Mouse (Mus musculus): ENCODE measurements around the gene Slc1a5. TPM values are rescaled to one million over a fixed set of nuclear protein-coding genes. Genes with fewer than 3 reads are reported as not detected.

Gene Slc1a5
- 9.6 and 11.5 TPM in 2 replicates for polyA plus RNA-seq (2015; fragmentation: Nextera tagmentation; extraction: Ambion mirVana)

DNA sequence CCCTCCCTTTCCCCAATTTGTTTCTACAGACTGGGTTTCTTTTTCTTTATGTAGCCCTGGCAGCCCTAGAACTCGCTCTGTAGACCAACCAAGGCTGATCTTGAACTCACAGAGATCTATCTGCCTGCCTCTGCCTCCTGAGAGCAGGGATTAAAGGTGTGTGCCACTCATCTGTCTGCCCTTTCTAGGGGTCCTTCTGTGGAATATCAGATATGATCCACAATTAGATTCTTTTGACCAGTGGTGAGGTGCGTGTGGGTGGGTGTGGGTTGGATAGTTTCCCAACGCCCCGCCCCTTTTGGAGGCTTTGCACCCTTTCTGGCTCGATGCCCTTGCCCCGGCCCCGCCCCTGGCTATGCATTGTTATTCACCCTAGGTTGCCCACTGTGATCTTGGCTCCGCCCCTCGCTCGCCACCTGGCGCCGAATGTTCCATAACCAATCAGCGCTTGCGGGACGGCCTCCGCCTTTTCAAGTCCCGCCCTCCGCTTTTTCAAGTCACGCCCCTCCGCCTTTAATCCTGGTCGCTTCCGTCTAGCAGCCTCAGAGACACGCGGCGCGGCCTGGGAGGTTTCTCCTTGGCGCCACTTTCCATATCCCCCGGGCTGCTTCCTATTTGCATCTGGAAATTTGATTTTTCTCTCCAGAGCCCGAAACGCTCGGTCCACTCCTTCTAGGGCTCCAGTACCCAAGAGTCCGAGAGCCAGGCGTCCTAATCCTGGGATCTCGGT is at the start of gene Slc1a5:
TSS of gene Slc1a5 (plus strand) at position 516 of the 730 bp plus-strand sequence.
- WGBS, result 3% methylated on average over 34 of the region's 34 CpGs
- H3K9ac ChIP-seq (ENCODE audit: low read depth, low read length), result peak within 1 kb of the TSS; percentile 70
- H3K4me1 ChIP-seq (ENCODE audit: control insufficient read depth, insufficient read depth, low read depth, low read length), result peaks cover 17% of the 10 kb centered on the region
- no peaks in the 10 kb centered on the region for H3K36me3 ChIP-seq (ENCODE audit: control insufficient read depth, insufficient read depth, low read length)
- H3K4me2 ChIP-seq (ENCODE audit: low read length), result peak within 1 kb of the TSS; percentile 93
- H3K4me3 ChIP-seq (ENCODE audit: low read length), result peak within 1 kb of the TSS; percentile 59
- no peaks in the 10 kb centered on the region for H3K27me3 ChIP-seq (replicated peaks; ENCODE audit: control insufficient read depth, insufficient read depth, low read length)
- H3K9me3 ChIP-seq (ENCODE audit: control insufficient read depth, low read length), result no peaks in the 10 kb centered on the region
- no peak within 1 kb of the TSS for H3K27ac ChIP-seq (ENCODE audit: low read depth, low read length)
- peak; percentile 82 for ATAC-seq

DNA sequence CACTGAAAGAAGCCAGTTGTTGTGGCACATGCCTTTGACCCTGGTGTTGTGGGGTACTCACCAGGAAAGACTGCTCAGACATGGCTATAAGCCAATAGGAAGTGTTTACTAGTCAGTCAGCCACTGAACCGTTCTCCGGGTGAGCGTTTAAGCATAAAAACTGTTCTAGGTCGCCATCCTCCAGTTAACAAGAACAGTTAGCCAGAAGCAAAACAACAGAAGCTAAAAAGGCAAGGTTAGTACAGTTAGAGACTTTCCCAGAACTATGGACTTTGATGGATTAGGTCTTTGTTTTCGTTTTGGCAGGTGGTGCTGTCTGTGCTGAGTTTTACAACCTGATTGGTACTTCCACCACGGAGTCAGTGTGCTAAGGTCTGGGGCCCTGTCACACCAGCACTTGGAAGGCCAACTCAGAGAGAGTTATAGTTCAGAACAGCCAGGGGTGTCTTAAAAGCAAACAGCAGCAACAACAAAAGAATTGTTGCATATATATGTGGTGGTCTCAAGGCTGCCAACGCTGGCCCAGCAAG is 49.2 kb upstream of the Slc1a5 start:
- WGBS, result 57% methylated on average over 7 of the region's 7 CpGs

DNA sequence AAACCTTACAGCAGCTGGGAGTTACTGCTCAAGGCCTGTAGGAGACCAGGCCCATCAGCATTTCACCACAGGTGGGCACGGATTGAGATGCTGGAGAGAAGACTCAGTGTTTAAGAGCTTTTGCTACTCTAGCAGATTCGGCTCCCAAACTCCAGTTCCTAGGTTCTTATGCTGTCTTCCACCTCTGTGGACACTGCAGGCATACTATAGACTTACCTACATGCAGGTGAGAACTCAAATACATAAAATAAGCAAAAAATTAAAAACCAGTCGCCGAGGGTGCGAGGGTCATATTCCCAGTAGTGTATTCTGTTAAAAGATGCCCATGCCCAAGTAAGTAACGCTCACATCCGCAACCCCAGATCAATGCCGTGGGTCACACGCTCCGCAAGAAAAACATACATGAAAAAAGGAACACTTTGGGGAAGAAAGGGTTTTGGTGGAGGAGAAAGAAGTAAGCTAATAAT is 43.5 kb upstream of the Slc1a5 start:
- Histone ChIP-seq H3K9ac (ENCODE audit: low read depth, low read length) (peak overlapping the region; percentile 51), H3K4me2 (ENCODE audit: low read length) (peak overlapping the region; percentile 53), H3K4me3 (ENCODE audit: low read length) (peak overlapping the region; percentile 78), H3K9me3 (ENCODE audit: control insufficient read depth, low read length) (no peaks in the 10 kb centered on the region), H3K27me3 (replicated peaks; ENCODE audit: control insufficient read depth, insufficient read depth, low read length) (no peaks in the 10 kb centered on the region), H3K27ac (ENCODE audit: low read depth, low read length) (no peak overlapping the region), H3K36me3 (ENCODE audit: control insufficient read depth, insufficient read depth, low read length) (no peaks in the 10 kb centered on the region), H3K4me1 (ENCODE audit: control insufficient read depth, insufficient read depth, low read depth, low read length) (peaks cover 14% of the 10 kb centered on the region)
- peak; percentile 17 for ATAC-seq
- 41% methylated on average over 10 of the region's 10 CpGs for WGBS

More for the DNA sequence above, 49.2 kb upstream of the Slc1a5 start:
- no peak overlapping the region for H3K27ac ChIP-seq (ENCODE audit: low read depth, low read length)
- H3K27me3 ChIP-seq (replicated peaks; ENCODE audit: control insufficient read depth, insufficient read depth, low read length), result no peaks in the 10 kb centered on the region
- H3K9ac ChIP-seq (ENCODE audit: low read depth, low read length), result no peak overlapping the region
- H3K9me3 ChIP-seq (ENCODE audit: control insufficient read depth, low read length), result no peaks in the 10 kb centered on the region
- no peak overlapping the region for H3K4me3 ChIP-seq (ENCODE audit: low read length)
- ATAC-seq, result no peak
- no peak overlapping the region for H3K4me2 ChIP-seq (ENCODE audit: low read length)
- H3K36me3 ChIP-seq (ENCODE audit: control insufficient read depth, insufficient read depth, low read length), result no peaks in the 10 kb centered on the region
- peaks cover 4% of the 10 kb centered on the region; the same call in 1 of the 2 replicates for H3K4me1 ChIP-seq (ENCODE audit: control insufficient read depth, insufficient read depth, low read depth, low read length)

DNA sequence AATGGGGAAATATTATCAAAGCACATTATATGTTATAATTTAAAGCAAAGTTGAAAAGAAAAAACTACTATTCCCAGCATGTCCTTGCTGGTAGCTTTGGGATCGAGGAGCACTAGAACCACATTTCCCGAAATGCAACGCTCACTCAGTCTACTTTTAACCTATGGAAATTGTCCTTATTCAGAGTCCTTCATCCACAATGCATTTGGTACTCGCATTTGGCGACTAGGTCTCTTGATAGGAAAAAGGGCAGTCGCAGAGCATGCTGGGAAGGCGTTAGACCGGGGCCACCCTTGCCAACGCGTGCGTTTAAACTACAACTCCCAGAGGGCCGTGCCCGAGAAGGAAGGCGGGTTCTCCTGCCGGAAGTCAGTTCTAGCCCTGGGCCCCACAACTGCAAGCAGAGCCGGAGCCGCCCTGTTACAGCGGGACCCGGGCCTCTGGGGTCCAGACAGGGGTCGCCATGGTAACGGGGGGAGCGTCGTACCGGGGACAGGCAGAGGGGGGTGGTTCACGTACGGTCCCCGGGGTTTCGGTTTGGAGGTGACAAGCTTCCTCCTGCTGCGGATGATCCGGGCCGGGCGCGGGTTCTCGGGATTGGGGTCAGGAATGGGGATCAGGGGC is 43.0 kb upstream of the Slc1a5 start, which contains the start of gene Ap2s1:
TSS of gene Ap2s1 (plus strand) at position 338 of the 624 bp plus-strand sequence.
- H3K27ac ChIP-seq (ENCODE audit: low read depth, low read length), result peak within 1 kb of the TSS; percentile 31
- ATAC-seq, result peak; percentile 96

DNA sequence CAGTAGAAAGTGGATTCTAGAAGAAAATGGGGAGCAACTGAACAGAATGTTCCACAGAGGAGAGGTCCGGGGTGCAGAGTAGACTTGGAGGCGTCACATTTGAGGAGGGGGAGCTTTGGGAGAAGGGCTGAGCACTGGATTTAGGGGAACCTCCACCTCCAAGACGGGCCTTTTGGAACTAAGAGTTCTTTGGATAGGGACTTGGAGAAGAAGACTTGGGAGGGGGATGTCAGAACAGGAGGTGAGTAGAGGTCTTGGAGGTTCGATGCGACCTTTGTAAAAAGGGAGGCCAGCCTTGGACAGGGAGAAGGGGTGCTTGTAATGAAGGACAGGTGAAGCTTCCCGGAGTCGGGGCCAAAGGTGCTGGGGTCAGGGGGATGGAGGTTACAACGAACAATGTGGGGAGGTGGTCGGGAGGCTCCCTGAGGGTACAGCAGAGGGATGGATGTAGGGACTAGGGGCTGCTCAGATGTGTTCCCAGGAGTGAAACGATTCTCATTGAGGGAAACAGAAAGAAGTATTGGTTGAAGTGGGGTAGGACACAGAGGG is 42.0 kb upstream of the Slc1a5 start:
- Histone ChIP-seq H3K4me2 (ENCODE audit: low read length) (peak overlapping the region; percentile 94), H3K4me3 (ENCODE audit: low read length) (peak overlapping the region; percentile 78), H3K4me1 (ENCODE audit: control insufficient read depth, insufficient read depth, low read depth, low read length) (peaks cover 14% of the 10 kb centered on the region), H3K27me3 (replicated peaks; ENCODE audit: control insufficient read depth, insufficient read depth, low read length) (no peaks in the 10 kb centered on the region), H3K27ac (ENCODE audit: low read depth, low read length) (no peak overlapping the region), H3K36me3 (ENCODE audit: control insufficient read depth, insufficient read depth, low read length) (peaks cover 7% of the 10 kb centered on the region; the same call in 1 of the 2 replicates), H3K9me3 (ENCODE audit: control insufficient read depth, low read length) (no peaks in the 10 kb centered on the region), H3K9ac (ENCODE audit: low read depth, low read length) (peak overlapping the region; percentile 84)
- WGBS, result 63% methylated on average over 10 of the region's 10 CpGs
- no peak for ATAC-seq

More for the DNA sequence above, 43.0 kb upstream of the Slc1a5 start, which contains the start of gene Ap2s1:
- H3K4me3 ChIP-seq (ENCODE audit: low read length), result peak within 1 kb of the TSS; percentile 78
- H3K4me1 ChIP-seq (ENCODE audit: control insufficient read depth, insufficient read depth, low read depth, low read length), result peaks cover 14% of the 10 kb centered on the region
- peaks cover 1% of the 10 kb centered on the region; the same call in 1 of the 2 replicates for H3K36me3 ChIP-seq (ENCODE audit: control insufficient read depth, insufficient read depth, low read length)
- H3K9ac ChIP-seq (ENCODE audit: low read depth, low read length), result peak within 1 kb of the TSS; percentile 84
- no peaks in the 10 kb centered on the region for H3K27me3 ChIP-seq (replicated peaks; ENCODE audit: control insufficient read depth, insufficient read depth, low read length)
- under 1% methylated on average over 34 of the region's 34 CpGs for WGBS
- peak within 1 kb of the TSS; percentile 94 for H3K4me2 ChIP-seq (ENCODE audit: low read length)
- H3K9me3 ChIP-seq (ENCODE audit: control insufficient read depth, low read length), result no peaks in the 10 kb centered on the region

DNA sequence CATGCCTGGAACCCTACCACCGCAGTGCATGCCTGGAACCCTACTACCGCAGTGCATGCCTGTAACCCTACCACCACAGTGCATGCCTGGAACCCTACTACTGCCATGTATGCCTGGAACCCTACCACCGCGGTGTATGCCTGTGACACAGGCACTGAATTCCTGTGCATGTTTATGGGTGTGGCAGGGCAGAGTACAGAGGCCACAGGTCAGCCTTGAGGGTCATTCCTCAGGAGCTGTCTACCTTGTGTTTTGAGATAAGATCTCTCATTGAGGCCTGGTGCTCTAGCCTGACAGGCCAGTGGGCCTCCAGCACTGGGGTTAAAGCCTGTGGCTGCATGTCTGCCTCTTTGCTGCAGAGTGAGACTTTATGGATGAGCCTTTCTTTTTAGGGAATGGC is 35.8 kb upstream of the Slc1a5 start:
- Histone ChIP-seq H3K4me3 (ENCODE audit: low read length) (no peak overlapping the region), H3K4me1 (ENCODE audit: control insufficient read depth, insufficient read depth, low read depth, low read length) (no peaks in the 10 kb centered on the region), H3K36me3 (ENCODE audit: control insufficient read depth, insufficient read depth, low read length) (peaks cover 45% of the 10 kb centered on the region), H3K4me2 (ENCODE audit: low read length) (no peak overlapping the region), H3K27ac (ENCODE audit: low read depth, low read length) (no peak overlapping the region), H3K9me3 (ENCODE audit: control insufficient read depth, low read length) (no peaks in the 10 kb centered on the region), H3K9ac (ENCODE audit: low read depth, low read length) (no peak overlapping the region), H3K27me3 (replicated peaks; ENCODE audit: control insufficient read depth, insufficient read depth, low read length) (no peaks in the 10 kb centered on the region)
- 94% methylated on average over 4 of the region's 4 CpGs for WGBS
- no peak for ATAC-seq

DNA sequence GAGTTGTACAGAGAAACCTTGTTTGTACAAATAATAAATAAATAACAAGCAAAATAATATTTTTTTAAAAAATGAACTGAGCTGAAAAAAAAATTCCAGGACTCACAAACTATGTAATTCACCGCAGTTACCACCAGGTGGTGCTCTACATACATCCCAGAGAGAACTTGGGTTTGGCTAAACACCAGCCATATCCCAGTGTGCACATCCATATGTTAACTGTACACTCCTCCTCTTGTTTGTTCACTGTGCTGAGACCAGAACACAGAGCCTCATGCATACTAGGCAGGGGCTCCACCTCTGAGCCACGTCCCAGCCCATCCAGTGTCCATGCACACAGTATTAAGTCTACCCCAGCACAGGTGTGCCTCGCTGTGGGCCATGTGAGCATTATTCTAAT is 35.0 kb upstream of the Slc1a5 start:
- peak; percentile 41 for ATAC-seq
- no peaks in the 10 kb centered on the region for H3K4me1 ChIP-seq (ENCODE audit: control insufficient read depth, insufficient read depth, low read depth, low read length)
- no peak overlapping the region for H3K4me3 ChIP-seq (ENCODE audit: low read length)
- no peak overlapping the region for H3K4me2 ChIP-seq (ENCODE audit: low read length)
- no peak overlapping the region for H3K27ac ChIP-seq (ENCODE audit: low read depth, low read length)
- H3K9ac ChIP-seq (ENCODE audit: low read depth, low read length), result no peak overlapping the region
- H3K9me3 ChIP-seq (ENCODE audit: control insufficient read depth, low read length), result no peaks in the 10 kb centered on the region
- H3K27me3 ChIP-seq (replicated peaks; ENCODE audit: control insufficient read depth, insufficient read depth, low read length), result no peaks in the 10 kb centered on the region
- WGBS, result 53% methylated on average over 3 of the region's 3 CpGs
- peaks cover 45% of the 10 kb centered on the region for H3K36me3 ChIP-seq (ENCODE audit: control insufficient read depth, insufficient read depth, low read length)

DNA sequence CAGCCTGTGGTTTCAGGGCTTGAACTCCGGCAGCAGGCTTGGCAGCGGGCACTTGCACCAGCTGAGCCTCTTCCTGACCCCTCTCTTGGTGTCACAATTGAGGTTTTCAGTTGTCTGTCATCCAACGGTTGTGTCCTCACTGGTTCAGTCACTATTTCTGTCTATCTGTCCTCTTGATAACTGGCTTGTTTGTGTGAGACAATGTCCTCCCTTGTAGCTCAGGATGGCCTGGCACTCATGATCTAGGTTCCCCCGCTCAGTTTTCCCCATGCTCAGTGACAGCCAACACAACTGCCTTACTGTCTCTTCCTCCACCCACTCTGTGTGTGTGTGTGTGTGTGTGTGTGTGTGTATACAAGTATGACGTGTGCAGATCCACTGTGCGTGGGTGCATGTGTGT is 33.5 kb upstream of the Slc1a5 start:
- ATAC-seq, result no peak
- Histone ChIP-seq H3K36me3 (ENCODE audit: control insufficient read depth, insufficient read depth, low read length) (peaks cover 45% of the 10 kb centered on the region), H3K9ac (ENCODE audit: low read depth, low read length) (no peak overlapping the region), H3K4me3 (ENCODE audit: low read length) (no peak overlapping the region), H3K27ac (ENCODE audit: low read depth, low read length) (no peak overlapping the region), H3K27me3 (replicated peaks; ENCODE audit: control insufficient read depth, insufficient read depth, low read length) (no peaks in the 10 kb centered on the region), H3K4me1 (ENCODE audit: control insufficient read depth, insufficient read depth, low read depth, low read length) (no peaks in the 10 kb centered on the region), H3K9me3 (ENCODE audit: control insufficient read depth, low read length) (no peaks in the 10 kb centered on the region), H3K4me2 (ENCODE audit: low read length) (no peak overlapping the region)
- WGBS, result 88% methylated on average over 6 of the region's 6 CpGs

DNA sequence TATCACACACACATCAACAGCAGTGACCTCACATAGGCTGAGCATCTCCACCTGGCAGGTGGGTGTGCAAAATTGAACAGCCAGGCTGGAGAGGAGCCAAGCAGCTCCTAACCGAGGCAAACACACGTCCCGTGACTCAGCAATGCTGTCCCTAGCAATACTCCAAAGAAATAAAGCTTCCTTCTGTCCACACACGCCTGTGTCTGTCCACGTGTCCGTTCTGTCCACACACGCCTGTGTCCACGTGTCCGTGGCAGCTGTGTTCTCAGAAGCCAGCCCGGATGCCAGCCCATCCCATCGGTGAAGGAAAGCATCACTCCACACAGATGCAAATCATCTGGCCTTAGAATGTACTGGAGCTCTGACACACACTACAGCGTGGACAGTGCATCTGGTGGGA is 29.1 kb upstream of the Slc1a5 start:
- 87% methylated on average over 12 of the region's 12 CpGs for WGBS
- Histone ChIP-seq H3K9ac (ENCODE audit: low read depth, low read length) (no peak overlapping the region), H3K4me2 (ENCODE audit: low read length) (no peak overlapping the region), H3K9me3 (ENCODE audit: control insufficient read depth, low read length) (no peaks in the 10 kb centered on the region), H3K4me3 (ENCODE audit: low read length) (no peak overlapping the region), H3K4me1 (ENCODE audit: control insufficient read depth, insufficient read depth, low read depth, low read length) (no peaks in the 10 kb centered on the region), H3K27ac (ENCODE audit: low read depth, low read length) (no peak overlapping the region), H3K27me3 (replicated peaks; ENCODE audit: control insufficient read depth, insufficient read depth, low read length) (no peaks in the 10 kb centered on the region), H3K36me3 (ENCODE audit: control insufficient read depth, insufficient read depth, low read length) (peaks cover 23% of the 10 kb centered on the region)
- no peak for ATAC-seq

Data from hindbrain, embryonic 16.5 days (tissue).